Mouse (Mus musculus): Measurements from ENCODE around the gene Nprl3.
"Not testable (repeated sequence)": the region's sequence is repeated elsewhere in the genome, so short reads cannot be mapped to it uniquely, and the experiment has no call there.

Nprl3 gene

GRCm38 (mm10) chr11:32267188-32267884, at the start of gene Nprl3:
Gene Nprl3, minus strand, starts transcription at chr11:32267707.
- DNase-seq = peak; percentile 99

GRCm38 (mm10) chr11:32316009-32316408, 48.5 kb upstream of the Nprl3 start:
- no peak for DNase-seq

- DNase-seq = no peak
These were observed 42.4 kb upstream of the Nprl3 start for GRCm38 (mm10) chr11:32309928-32310327.

GRCm38 (mm10) chr11:32309446-32309845, 41.9 kb upstream of the Nprl3 start:
- DNase-seq = no peak

- no peak for DNase-seq
These were observed 39.5 kb upstream of the Nprl3 start for GRCm38 (mm10) chr11:32307006-32307405.

- no peak for DNase-seq
These were observed 35.9 kb upstream of the Nprl3 start for GRCm38 (mm10) chr11:32303455-32303854.

- DNase-seq = no peak
These were observed 35.4 kb upstream of the Nprl3 start for GRCm38 (mm10) chr11:32302824-32303419.

- DNase-seq = no peak
These were observed 34.0 kb upstream of the Nprl3 start for GRCm38 (mm10) chr11:32301506-32301905.

GRCm38 (mm10) chr11:32300279-32301267, 33.1 kb upstream of the Nprl3 start:
- no peak for DNase-seq

- peak; percentile 81 for DNase-seq
These were observed 32.4 kb upstream of the Nprl3 start, which contains the start of gene Hbq1a for GRCm38 (mm10) chr11:32299865-32300264. Gene Hbq1a, plus strand, starts transcription at chr11:32300069.

GRCm38 (mm10) chr11:32298532-32298918, 31.0 kb upstream of the Nprl3 start:
- no peak for DNase-seq

- no peak for DNase-seq
These were observed 30.5 kb upstream of the Nprl3 start for GRCm38 (mm10) chr11:32297866-32298531.

GRCm38 (mm10) chr11:32297417-32297816, 29.9 kb upstream of the Nprl3 start:
- not testable (repeated sequence) for DNase-seq

- DNase-seq = not testable (repeated sequence)
These were observed 28.7 kb upstream of the Nprl3 start, which contains the start of gene Hba-a2 for GRCm38 (mm10) chr11:32296203-32296602. Gene Hba-a2, plus strand, starts transcription at chr11:32296489.

GRCm38 (mm10) chr11:32293479-32293878, 26.0 kb upstream of the Nprl3 start:
- DNase-seq = not testable (repeated sequence)

- not testable (repeated sequence) for DNase-seq
These were observed 25.3 kb upstream of the Nprl3 start for GRCm38 (mm10) chr11:32292819-32293218.

- DNase-seq = no peak
These were observed 20.0 kb upstream of the Nprl3 start for GRCm38 (mm10) chr11:32287493-32287825.

GRCm38 (mm10) chr11:32286695-32287492, 19.4 kb upstream of the Nprl3 start, which contains the start of gene Hbq1b:
Gene Hbq1b, plus strand, starts transcription at chr11:32286965.
- DNase-seq = peak; percentile 88

GRCm38 (mm10) chr11:32285887-32286286, 18.4 kb upstream of the Nprl3 start:
- DNase-seq = not testable (repeated sequence)

- DNase-seq = no peak
These were observed 17.7 kb upstream of the Nprl3 start for GRCm38 (mm10) chr11:32285031-32285775.

GRCm38 (mm10) chr11:32284582-32284981, 17.1 kb upstream of the Nprl3 start:
- not testable (repeated sequence) for DNase-seq

Measured in kidney, postnatal 10 days (tissue).